10 mouse cellular contexts compared by ENCODE assay signal in genomic region chr11:120160478-120160877, GRCm38 (mm10). TPM values are rescaled to one million over a fixed set of nuclear protein-coding genes. Genes with fewer than 3 reads are reported as not detected.
DNase-seq lines count a peak whose midpoint lies in the region; ATAC-seq and TF ChIP-seq lines count a peak whose summit lies in the region.
"Had no signal": no experiment of that assay in that cellular context is flagged by ENCODE, and none has a peak within 500 bp of the region (broad histone marks: within the 10 kb centered on the region; RNA-seq: fewer than 3 reads in every experiment).

No protein-coding gene starts in this region.

- no peak overlapping the region for H3K4me2 ChIP-seq in lung, embryonic 14.5 days
- H3K4me2 ChIP-seq: limb, embryonic 13.5 days had no signal

- no peaks in the 10 kb centered on the region for H3K9me3 ChIP-seq in lung, embryonic 14.5 days (ENCODE audit: low read depth, low read length)

- H3K4me1 ChIP-seq in lung, embryonic 14.5 days (ENCODE audit: insufficient read depth): peaks cover 5% of the 10 kb centered on the region; the same call in 1 of the 2 replicates

- H3K4me3 ChIP-seq in layer of hippocampus, adult 2 months: no peak overlapping the region
- H3K4me3 ChIP-seq in lung, embryonic 14.5 days (ENCODE audit: low read depth, low read length): no peak overlapping the region
- H3K4me3 ChIP-seq: limb, embryonic 13.5 days had no signal

- no peak overlapping the region for H3K27ac ChIP-seq in layer of hippocampus, adult 2 months
- H3K27ac ChIP-seq in lung, embryonic 14.5 days (ENCODE audit: low read depth): no peak overlapping the region

- peak; percentile 76 for TF ChIP-seq CTCF in layer of hippocampus, adult 2 months (conservative IDR thresholded peaks at IDR 0.05)
- peak; percentile 69 for TF ChIP-seq CTCF in lung, embryonic 14.5 days (IDR thresholded peaks at IDR 0.05; ENCODE audit: low read depth)

- no peak for ATAC-seq in lung, embryonic 14.5 days (ENCODE audit: insufficient read depth)
- no peak for ATAC-seq in monocyte, adult 5-6 weeks (replicated peaks; ENCODE audit: insufficient number of reproducible peaks, low FRiP score, low TSS enrichment, poor library complexity, severe bottlenecking)
- no peak for ATAC-seq in granulocyte monocyte progenitor cell, adult 5-6 weeks (replicated peaks; ENCODE audit: poor library complexity, severe bottlenecking)
- ATAC-seq: Patski had no signal

- WGBS in lung, embryonic 14.5 days: 74% methylated on average over 4 of the region's 4 CpGs

- H3K27me3 ChIP-seq in lung, embryonic 14.5 days (ENCODE audit: insufficient read depth, low read length): no peaks in the 10 kb centered on the region
- H3K27me3 ChIP-seq: limb, embryonic 13.5 days; Patski had no signal

- no peak overlapping the region for H3K9ac ChIP-seq in lung, embryonic 14.5 days

- DNase-seq in cerebellum, postnatal 25 days: peak; percentile 53 to 68
- DNase-seq in cerebellum, adult 11-12 months: no peak
- DNase-seq in layer of hippocampus, adult 2 months (ENCODE audit: low spot score in 2 of 2): no peak
- DNase-seq in layer of hippocampus, adult 11-12 months (ENCODE audit: low spot score): no peak
- peak; percentile 40 for DNase-seq in R1 (ENCODE audit: low read depth, low spot score)
- peak; percentile 50 for DNase-seq in lung, embryonic 14.5 days

- H3K36me3 ChIP-seq in lung, embryonic 14.5 days (ENCODE audit: insufficient read depth): no peaks in the 10 kb centered on the region
- H3K36me3 ChIP-seq: limb, embryonic 13.5 days had no signal

RNA-seq across cellular contexts. Expression of gene Slc38a10, which starts 9.3 kb away (rescaled TPM):
- 10 to 100 TPM; 86.1 to 86.5 TPM for total RNA-seq in layer of hippocampus, adult 2 months (2021)
- 77.2 and 83.9 TPM in 2 replicates for polyA plus RNA-seq in lung, embryonic 14.5 days (2014; fragmentation: Nextera tagmentation; extraction: Ambion mirVana)
- 40.6 to 56.4 TPM (median 42.9 TPM) in 3 replicates for total RNA-seq in monocyte, adult 5-6 weeks (2017)
- total RNA-seq in granulocyte monocyte progenitor cell, adult 5-6 weeks (2014; fragmentation: Nextera tagmentation): 58.8 and 62.4 TPM in 2 replicates
- 43.5 and 51.5 TPM in 2 replicates for total RNA-seq in granulocyte monocyte progenitor cell, adult 5-6 weeks (2017)

Comparison
In these comparisons a context has a peak if more than half of its experiments do, and no peak if none do; other contexts are left out.
1. DNase-seq: peak in cerebellum, postnatal 25 days (2 of 2), R1 (single experiment) and lung, embryonic 14.5 days (single experiment); none in cerebellum, adult 11-12 months (single experiment), layer of hippocampus, adult 2 months (0 of 2) and layer of hippocampus, adult 11-12 months (single experiment).